Mouse (Mus musculus) mesoderm, embryonic 11.5 days (tissue): ENCODE measurements at regions not wholly inside any gene's neighbourhood (a gene's known extent, or its start where the extent isn't known, plus 50 kb on each side); places are given as distances from the start of the nearest gene placed in this dataset.
"Not testable (repeated sequence)": the region's sequence is repeated elsewhere in the genome, so short reads cannot be mapped to it uniquely, and the experiment has no call there.

Experiments
- DNase-seq: peaks from one replicate; pipeline ENCODE4 v3.0.0-alpha.2; 2012; ENCODE audit warnings: low read depth, low spot score

DNA sequence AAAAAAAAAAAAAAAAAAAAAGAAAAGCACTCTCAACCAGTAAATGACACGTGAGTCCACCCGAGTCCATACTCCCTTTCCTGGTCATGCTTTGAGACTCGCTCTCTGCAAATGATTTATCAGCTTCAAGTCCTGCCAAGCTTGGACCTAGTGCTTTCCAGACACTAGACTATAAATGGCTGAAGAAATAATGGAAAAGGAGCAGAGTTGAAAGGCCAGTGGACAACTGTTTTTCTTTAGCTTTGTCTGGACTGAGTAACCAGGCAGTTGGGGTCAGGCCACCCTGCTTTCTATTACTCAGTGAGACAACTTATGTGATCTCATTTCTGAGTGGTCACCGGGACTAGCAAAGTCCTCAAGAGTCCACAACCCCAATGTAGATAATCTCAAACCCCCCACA lies 112.9 kb downstream of the Kcns3 start:
- DNase-seq = no peak

GRCm38 (mm10) chr12:11020571-11021545 lies 130.0 kb downstream of the Kcns3 start:
- DNase-seq = no peak

GRCm38 (mm10) chr12:11011159-11011558 lies 139.7 kb downstream of the Kcns3 start:
- peak; percentile 9 for DNase-seq

DNA sequence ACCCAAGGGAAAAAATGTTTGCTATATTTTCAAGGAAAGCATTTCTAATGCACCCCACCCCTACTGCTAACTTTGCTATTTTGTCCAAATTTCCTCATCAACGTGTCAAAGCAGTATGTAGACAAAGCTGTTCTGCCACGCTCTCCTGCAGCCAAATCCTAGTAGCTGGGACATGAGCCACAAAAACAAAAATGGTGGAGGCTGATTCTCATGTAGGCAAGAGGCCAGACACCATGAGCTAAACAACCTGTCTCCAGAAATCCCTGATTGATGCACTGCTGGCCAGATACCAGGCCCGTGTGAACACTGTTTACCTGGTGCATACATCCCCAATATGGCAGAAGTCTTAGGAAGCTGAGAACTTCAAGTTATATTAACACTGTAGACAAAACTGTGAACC lies 166.6 kb downstream of the Kcns3 start:
- DNase-seq = no peak

- DNase-seq = peak; percentile 8
These were observed 201.7 kb downstream of the Kcns3 start for GRCm38 (mm10) chr12:10949184-10949583.

DNA sequence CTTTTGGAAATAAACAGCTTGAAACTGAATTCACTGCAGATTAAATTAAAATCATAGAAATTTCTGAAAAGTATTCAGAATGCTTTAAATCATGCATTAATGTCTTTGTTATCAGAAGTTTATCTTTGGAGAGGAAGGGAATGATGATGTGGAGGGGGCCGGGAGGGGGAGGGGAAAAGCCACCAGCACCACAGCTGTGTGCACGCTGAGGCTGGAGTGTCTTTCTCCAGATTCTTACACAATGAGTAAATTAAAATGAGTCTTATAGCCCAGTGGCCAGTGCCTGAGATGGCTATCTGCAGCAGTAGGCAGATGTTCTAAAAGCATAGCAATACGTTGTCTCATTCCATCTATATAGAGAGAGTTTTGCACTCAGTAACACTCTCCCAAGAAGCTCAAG lies 209.8 kb downstream of the Kcns3 start:
- no peak for DNase-seq

DNA sequence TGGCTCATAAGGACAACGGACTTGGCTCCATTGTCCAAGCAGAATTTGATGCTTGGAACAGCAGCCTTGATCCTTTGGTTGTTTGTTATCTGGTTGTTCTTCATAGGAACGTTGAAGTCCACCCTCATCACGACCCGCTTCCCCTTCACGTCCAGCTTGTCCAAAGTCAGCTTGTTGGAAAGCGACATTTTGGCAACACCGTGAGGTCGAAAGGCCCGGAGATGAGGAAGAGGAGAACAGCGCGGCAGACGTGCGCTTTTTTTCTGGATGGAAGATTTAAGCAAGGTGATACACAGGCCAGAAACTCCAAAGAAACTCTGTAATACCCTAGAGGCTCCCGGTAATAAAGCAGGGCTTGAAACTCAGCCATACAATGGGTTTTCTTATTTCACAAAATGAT lies 250.8 kb downstream of the Kcns3 start:
- not testable (repeated sequence) for DNase-seq

DNA sequence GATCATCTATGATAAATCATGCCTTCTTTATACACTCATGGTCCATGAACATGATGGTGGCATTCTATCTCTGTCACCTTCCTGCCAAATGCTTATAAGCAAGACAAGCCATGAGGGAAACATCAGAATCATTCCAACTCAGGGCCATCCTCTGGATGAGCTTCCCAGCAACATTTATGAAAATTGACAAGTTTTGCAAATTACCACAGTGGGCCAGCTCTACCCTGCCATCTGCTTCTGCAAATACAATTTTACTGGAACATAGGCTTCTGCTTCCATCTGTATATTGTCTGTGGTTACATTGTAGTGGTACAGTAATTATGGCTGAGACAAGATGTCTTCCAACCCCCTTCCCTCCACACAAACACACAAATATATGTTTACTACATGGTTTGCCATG lies 272.1 kb downstream of the Kcns3 start:
- DNase-seq = no peak

GRCm38 (mm10) chr12:10874589-10875554 lies 276.0 kb downstream of the Kcns3 start:
- peak; percentile 12 for DNase-seq

DNA sequence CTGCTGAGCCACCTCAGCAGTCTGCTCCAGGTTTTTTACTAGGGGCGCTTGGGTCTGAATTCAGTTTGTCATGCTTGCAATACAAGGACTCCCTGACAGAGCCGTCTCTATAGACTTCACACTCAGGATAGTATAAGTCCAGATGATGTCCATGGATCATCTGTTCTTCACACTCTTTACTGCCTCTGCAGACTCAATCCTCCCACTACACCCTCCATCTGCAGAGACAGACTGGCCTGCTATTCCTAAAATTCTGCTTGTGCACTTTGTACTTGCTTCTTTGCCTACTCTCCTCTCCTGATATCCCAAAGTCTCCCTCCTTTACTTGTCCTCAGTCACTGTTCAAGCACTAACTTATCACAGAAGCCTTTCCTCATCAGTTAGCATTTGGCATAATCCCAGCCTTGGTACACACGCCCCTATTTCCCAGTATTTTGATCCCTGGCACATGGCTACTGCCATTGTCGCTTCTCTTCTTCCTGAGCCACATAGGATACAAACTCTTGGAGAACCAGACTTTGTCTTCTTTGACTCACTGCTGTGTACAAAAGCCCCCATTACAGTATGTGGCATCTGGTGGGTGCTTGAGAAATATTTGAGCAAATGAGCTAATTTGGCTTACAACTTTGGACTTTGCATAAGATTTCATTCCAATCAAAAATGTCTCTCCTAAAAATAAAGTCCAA lies 277.0 kb downstream of the Kcns3 start:
- DNase-seq = no peak

GRCm38 (mm10) chr12:10867674-10868635 lies 282.9 kb downstream of the Kcns3 start:
- DNase-seq = no peak

DNA sequence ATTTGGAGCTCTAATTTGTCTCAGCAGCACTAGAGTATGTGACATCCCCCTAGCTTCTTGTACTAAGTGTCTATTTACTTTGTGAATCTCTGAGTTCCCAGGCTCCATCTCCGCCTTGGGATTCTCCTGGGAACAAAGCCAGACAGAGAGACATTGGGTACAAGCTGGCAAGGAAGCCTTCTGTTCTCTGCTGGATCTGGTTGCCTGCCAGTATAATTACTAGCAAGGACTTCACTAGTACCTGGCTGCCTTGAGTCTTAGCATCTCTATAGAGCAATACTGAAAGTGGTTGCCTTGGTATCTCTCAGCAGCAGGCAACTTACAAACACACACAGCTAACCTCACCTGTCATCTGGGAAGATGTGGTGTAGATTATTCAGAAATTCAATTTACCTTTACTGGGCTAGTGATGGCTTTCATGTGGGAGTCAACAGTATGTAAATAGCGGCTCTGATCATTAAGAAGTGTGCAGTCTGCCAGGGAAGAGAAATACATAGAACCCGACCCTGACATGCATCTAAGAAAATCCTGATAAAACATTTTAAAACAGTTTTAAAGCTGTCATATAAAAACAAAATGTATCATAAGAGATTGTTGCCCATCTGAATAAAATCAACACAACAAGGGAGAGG lies 283.8 kb downstream of the Kcns3 start:
- no peak for DNase-seq

DNA sequence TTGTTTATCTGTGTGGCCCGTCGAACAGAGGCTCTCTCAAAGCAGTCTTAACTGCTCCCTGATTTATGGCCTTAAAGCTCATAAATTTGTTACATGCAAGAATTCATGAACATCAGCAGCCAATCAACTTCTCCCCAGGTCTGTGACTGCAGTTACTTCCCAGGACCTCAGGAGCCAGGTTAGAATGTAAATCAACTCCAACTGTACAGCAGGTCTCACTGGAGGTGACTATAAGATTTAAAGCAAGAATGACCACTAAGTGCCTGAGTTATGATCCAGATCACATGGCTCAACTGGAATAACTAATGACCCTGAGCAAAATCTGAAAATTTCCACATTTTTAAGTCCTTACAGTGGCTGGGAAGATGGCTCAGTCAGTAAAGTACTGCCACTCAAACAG lies 285.6 kb downstream of the Kcns3 start:
- peak; percentile 29 for DNase-seq

DNA sequence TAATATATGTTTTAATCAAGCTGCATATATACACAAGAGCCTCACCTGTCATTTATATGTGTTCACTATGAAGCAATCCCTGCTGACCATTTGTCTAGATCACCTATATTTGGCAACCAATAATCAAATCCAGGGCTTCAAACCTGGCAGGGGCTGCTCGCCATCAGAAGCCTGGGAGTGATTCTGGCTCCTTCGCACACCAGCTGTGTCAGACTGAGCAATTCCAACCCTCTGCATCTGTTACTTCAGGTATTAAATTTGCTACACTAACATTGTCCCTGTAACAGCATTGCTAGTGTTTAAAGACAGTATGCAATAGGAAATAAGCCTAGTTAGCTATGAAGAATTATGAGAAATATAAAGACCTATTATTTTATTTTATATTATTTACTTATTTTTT lies 330.5 kb downstream of the Kcns3 start:
- no peak for DNase-seq

DNA sequence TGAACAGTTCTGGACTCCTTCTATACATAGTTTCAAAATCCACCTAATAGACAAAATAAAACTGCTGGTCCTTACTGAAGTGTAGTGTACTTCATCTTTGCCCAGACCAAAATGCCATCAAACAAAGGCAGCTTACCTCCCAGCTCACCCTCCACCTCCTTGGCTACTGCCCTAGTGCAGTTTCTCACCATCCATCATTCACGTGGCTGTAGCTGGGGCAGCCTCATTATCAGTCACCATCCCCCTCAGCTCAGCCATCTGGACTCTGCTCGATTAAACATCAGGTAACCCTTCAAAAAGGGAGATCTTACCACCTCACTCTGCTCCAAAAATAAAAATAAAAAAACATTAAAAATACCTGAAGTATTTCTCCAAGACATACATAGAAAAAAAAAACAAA lies 332.8 kb downstream of the Kcns3 start:
- no peak for DNase-seq

DNA sequence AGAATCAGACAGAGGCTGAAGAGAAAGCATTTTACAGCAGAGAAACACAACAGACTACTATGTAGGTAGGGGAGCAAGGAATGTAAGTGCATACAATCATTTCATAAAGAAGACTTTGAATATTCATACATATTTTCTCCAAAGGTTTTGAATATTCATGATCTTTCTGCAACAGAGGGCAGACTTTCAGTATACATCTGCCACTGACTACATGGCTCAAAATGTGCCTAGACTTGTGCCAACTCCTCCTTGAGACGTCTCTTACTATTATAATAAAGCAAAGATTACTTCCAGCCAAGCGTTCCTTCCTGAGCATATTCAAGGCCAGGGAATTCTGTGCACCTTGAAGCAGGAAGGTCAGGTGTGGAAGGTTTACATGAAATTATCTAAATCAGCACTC lies 333.3 kb downstream of the Kcns3 start:
- DNase-seq = no peak

GRCm38 (mm10) chr12:10810597-10810996 lies 340.3 kb downstream of the Kcns3 start:
- DNase-seq = no peak

GRCm38 (mm10) chr12:10804491-10804890 lies 346.4 kb downstream of the Kcns3 start:
- no peak for DNase-seq
